Mouse (Mus musculus) 3T3-L1 (cell line): ENCODE measurements at regions not wholly inside any gene's neighbourhood (a gene's known extent, or its start where the extent isn't known, plus 50 kb on each side); places are given as distances from the start of the nearest gene placed in this dataset.
A peak's percentile ranks its signal among the peaks of the same experiment; 100 is the strongest.

Experiments used
- DNase-seq: peaks from one replicate; pipeline ENCODE4 v3.0.0-alpha.2; 2015; ENCODE audit warnings: low read depth, low spot score

DNA sequence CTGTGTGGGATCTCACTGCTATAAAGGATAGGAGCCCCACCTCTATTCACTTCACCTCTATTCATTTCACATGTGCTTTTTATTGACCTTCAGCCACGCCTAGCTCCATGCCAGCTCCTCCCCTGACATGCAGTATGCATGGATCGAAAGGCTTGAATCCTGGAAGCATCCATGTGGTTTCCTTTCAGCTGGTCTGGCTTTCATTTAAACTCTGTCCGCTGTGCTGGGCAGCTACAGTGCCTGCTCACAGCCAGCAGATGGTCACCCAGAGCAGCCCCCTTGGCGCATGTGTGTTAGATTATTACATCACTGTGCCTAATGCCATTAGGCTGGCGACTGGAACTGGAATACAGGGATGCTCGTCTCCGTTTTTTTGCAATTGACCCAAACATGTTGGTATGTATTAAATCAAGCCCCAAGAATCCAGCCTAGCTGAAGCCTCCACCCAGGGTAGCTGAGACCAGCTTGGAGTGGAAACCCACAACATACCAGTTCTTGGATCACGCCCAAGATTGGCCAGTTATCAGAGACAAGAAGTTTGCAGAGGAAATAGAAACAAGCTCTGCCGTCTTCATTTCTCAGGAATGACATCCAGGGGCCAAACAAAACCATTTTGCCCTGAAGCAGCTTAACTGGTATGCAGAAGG lies 113.2 kb downstream of the Inhbb start:
- DNase-seq, result peak; percentile 95

DNA sequence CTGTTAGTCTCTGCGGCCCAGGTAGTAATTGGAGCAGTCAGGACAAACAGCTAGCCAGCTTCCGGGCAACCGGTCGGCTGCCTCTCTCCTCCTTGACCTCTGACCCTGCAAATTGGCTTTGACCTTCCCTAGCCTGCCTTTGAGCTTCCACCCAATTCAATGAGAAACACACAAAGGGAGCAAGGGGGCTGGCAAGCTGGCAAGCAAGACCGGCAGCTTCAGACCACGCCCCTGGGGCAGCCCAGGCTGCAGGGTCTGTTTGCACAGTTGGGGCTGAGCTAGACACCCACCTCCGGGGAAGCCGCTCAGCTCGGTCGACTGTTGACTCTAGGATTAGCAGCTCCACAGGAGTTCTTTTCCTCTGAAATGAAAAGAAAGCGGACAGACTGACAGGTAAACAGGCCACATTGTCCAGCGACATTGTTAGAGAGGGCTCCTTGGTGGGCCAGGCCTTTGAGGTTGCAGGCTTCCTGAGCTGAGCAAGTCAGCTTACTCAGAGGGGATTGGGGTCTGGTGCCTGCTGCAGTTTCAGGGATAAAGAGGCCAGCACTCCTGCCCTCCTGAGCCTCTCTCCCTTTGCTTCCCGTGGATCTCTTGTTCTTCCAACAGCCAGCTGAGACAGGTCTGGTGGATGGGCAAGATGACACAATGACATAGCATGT lies 116.6 kb downstream of the Inhbb start:
- no peak for DNase-seq

DNA sequence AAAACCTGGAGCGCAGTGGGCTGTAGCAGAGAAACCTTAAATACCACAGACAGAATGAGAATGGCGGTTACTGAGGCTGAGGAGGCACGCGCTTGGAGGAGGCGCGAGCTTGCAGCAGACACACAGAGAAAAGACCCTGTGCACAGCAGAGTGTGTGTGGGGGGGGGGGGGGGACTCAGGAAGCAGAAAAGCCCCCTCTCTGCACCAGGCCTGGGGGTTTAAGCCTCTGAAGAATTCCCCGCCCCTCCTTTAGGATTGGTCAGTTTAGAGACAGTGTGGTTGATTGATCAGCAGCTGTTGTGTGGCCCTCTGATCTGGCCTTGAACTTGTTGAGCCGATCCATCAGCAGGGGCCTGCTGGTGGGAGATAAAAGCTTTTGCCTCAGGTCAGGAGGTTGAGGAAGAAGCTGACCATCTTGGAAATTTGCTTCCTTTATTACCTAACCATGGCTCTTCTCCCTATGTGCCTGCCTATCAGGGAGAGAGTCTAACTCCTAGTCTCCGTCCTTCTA lies 117.5 kb downstream of the Inhbb start:
- no peak for DNase-seq

DNA sequence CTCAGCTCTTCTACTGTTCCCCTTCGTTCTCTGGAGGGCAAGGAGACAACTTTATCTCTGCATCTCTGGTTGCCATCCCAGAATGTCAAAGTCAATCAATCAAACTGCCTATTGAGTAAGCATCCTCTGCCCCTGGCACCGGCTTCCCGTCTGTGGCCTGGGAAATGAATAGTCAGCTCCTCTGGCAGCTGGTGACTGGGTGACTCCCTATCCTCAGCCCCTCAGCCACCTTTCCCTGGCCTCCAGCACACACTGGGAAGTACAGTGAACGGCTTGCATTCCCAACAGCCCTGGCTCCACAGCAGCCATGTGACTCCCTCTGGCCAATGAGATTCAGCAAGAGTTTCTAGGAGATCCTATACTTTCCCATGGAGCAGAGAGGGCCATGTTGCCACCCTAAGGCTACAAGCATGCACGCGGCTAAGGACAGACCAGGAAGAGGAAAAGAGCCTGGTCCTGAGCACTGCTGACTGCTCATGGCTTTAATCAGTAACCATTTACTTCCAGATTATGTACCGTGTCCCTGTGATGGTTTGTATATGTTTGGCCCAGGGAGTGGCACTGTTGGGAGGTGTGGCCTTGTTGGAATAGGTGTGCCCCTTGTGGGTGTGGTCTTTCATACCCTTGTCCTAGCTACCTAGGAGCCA lies 119.6 kb downstream of the Inhbb start:
- DNase-seq, result peak; percentile 74

DNA sequence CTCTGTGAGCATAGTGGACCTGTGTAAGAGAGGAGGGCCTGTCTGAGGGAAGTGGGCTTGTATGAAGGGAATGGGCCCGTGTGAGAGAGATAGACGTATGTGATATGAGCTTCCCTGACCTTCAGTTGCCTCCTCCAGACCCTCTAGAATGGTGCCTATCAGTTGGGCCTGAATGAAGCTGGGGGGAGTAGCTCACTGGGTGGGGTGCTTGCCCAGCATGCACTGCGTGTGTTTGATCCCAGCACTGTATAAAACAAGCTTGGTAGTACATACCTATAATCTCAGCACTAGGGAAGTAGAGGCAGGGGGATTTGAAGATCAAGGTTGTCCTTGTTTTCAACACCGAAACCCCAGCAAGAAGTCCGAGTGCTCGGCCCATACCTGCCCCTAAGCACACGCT lies 120.1 kb downstream of the Inhbb start:
- DNase-seq, result no peak

DNA sequence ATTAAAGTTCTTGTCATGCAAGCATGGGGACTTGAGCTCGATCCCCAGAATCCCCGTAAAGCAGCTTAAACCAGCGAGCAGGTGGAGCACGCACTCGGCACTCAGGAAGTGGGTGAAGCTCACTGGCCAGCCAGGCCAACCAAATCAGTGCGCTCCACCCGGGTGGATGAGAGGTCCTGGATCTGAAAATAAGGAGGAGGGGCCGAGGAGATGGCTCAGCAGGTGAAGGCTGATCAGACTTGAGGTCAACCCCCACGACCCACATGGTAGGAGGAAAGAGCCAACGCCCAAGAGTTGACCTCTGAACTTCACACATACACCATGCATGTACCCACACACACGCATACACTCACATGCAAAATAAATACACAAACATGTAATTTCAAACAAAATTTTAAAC lies 120.8 kb downstream of the Inhbb start:
- DNase-seq, result no peak

DNA sequence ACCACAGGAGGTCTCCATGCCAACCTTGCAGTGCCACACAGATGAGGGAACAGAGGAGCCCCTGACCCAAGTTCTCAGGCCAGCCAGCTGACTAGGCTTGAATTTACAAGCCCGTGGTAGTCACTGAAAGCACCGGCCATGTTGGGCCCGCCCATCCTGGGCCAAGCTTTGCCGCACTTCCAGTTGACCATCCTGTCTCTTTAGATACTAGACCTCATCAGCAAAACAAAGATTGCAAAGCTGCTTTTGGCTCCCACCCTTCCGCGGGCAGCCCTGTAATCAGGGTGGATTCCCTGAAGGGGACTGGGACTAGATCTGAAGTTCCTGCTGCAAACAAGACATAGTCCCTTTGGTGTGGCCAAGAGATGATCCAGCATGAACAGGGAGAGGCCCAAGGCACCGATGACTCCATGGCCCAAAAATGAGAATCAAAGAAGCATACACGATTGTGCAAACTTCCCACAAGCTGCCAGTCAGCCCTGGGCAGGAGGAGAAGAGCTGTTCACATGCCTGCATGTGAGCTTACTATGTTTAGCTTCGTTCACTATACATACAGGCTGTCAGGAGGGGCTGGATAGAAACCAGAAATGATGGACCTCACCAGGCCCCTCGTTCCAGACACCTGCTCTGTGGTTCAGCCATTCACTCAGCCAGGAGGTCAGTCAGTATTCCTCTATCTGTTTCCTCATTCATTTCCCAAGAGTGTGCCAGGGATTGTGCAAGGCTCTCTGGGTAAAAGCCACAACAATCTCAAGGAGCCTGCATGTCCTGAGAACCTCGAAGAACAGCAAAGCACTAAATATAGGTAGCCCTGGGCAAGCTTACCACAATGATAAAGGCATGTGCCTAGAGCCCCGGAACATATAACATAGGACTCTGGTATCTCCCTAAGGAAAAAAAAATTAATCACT lies 122.0 kb downstream of the Inhbb start:
- DNase-seq, result peak; percentile 73

DNA sequence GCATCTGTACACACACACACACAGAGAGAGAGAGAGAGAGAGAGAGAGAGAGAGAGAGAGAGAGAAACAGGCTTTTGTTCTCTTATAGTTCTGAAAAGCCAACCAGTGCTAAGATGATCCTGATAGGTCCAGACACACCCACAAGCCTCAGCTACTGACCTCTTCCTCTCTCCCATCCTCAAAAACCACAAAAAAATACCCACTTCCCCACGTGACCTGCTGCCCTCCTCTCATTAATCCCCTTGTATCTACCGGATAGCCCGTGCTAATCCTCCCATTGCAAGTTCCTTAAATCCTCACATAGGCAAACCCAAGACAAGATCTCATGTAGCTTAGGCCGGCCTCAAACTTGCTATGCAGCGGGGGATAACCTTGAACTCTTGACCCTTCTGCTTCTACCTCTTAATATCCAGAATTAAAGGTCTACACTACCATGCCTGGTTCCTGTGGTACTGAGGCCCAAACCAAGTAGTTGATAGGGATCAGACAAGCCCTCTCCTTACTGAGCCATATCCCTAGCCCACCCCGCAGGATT lies 123.3 kb downstream of the Inhbb start:
- DNase-seq, result no peak

DNA sequence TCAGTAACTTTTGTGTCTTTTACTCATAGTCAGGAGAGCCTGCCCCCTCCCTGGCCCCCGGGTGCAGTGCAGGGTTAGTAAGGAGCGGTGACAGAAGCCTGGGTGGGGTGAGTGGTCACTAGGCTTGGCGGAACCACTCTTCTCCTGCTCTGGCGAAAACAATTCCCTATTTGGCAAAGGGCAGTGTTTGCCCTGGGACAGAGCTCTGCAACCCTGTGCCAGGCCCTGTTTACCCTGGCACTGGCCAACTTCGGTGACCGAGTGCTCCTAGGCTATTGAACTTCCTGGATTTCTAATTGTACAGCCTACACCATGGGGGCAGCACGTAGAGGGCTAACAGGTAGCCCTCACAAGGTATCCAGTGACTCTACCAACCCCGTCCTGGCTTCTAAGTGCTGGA lies 126.9 kb downstream of the Inhbb start:
- no peak for DNase-seq

DNA sequence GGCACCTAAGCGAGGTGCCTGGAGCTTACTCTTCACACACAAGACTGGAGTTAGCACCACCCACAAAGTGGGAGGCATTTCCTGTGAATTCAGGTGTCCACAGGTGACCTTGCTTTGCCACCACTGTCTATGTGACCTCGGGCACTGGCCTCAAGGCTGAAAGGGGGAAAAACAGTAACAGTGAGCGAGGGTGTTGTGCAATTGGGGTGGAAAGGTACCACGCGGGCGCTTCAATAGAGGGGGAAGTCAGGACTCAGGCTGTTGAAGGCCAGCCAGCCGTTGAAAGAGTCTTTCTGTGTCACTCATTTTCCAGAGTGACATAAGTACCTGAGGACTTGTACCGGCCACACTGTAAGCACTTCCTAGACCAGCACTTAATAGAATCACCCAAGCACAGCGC lies 128.2 kb downstream of the Inhbb start:
- DNase-seq, result no peak

DNA sequence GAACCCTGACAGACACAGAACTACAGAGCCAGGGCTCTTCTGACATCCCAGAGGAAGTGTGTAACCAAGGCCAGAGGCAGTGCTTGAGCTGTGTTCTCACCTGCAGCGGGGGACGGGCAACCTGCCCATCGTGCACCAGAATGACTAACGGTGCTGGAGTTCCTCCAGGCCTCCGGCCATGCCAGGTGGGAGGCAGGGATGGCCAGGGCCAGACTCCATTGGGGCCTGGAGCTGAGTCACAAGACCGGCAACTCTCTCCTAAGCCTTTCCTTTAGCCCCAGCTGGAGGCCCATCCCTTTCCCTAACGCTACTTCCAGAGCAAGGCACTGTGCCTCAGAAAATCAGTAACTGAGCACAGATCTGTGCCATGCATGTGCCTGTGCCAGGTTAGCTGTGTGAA lies 129.8 kb downstream of the Inhbb start:
- DNase-seq, result peak; percentile 58

DNA sequence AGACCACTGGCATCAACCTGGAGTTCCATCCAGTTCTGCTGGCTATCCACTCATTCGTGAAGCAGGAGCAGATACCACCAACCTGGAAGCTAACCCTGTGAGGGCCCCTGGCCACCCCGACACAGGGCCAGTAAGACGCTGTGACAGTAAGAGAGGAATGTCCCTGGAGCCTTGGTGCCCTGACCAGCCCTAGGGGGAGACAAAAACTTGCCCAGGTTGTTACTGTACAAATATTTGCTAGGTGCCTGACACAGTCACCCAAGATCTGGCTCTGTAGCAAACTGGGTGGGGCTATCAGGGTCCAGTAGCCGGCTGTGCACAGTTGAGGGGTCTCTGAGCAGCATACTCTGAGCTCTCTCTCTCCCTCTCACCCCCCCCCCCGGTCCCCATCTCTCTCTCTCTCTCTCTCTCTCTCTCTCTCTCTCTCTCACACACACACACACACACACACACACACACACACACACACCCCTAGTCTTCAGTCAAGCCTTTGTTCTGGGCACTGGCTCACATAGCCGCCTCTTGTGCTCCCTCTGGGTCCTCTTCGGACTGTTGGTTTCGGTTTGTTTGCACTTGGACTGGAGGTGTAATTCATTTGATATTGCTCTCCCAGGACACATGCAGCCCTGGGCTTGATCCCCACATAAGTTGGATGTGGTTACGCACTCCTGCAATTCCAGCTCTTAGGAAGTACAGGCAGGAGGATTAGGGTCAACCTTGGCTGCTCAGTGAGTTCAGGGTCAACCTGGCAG lies 131.7 kb downstream of the Inhbb start:
- no peak for DNase-seq

DNA sequence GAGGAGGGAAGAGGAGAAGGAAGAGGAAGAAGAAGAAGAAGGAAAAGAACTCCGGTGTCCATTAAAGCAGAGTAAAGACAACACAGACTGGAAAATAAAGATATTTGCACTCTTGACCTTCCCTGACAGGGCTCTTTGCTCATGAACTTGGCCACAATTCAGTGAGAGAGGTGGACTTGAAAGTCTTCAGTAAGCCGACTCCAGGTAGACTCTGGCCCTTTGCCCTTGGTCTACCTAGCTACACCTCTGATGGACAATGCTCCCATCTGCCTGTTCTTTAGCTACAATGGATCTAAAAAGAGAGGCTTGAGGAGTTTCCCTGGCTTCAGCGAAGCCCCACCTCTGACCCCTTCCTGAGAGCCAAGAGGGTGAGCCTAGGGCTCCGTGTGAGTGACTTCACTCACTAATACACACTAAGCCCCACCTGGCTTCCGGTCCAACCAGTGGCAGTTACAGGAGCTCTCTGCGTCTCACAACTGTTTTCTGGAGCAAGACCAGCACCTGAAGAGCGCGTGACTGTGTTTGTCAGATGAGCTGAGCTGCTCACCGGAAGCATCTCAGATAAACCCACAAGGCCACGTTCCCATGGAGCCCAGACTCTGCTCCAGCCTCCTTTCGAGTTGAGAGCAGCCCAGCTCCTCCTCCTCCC lies 132.4 kb downstream of the Inhbb start:
- no peak for DNase-seq

DNA sequence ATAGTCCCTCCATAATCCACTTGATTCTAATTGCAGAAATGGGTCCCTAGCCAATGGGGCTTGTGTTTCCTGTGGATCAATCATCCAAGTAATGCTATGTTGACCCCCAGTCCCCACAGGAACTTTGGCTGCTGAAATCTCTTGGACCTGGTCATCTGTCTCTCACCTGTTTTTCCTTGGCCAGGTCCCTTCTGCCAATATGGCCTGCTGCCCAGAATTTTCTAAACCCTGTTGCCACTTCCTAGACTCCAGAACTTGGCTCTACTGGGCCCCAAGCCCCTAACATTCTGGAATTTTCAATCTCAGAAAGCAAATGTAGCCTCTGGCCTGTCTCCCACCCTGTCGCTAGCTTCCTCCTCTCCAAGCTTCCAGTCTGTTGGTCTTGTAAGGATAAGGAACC lies 139.6 kb downstream of the Inhbb start:
- DNase-seq, result no peak

DNA sequence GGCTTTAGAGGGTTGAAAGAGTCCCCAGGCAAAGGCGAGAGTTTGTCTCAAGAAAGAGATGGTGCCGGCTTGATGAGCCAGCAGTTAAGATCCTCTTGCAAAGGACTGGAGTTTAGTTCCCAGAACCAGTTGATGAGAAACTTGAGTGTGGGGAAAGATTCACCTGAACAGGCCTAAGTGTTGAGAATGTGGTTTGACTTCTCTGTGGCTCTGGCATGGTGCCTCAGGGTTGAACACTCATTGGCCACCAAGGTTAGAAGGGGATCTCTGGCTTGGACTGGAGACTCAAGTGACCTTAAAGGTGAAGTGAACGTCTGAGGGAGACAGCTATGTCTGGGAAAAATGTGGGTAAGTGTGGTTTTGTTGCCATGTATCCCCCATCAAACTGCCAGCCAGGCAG lies 142.8 kb downstream of the Inhbb start:
- no peak for DNase-seq

DNA sequence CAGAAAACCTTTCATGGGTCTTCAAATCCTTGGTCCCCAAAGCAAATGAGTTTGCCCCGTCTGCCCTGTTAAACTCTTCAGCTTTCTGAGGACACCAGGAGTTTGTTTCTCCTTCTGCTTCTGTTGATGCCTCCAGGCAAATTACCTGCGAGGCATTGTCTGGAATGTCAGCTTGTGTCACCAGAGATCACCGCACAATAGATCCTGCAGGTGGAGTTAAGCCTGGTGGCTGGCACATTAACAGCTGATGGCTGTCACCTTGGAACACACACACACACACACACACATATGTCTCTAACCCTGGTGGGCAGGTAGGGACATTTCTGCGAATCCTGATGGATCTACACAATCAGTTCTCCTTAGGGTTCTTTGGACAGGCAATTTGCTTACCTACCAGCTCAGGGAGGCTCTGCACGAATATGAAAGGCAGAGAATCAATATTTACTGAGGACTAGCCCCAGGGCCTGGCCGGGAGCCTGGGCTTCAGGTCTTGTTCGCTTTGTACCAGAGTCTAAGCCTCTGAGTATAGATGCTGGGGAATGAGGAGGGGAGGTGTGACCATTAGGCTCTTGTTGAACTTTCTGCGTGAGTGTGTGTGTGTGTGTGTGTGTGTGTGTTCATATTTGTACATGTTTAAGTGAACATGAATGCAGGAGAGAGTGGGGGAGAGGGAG lies 143.4 kb downstream of the Inhbb start:
- no peak for DNase-seq

DNA sequence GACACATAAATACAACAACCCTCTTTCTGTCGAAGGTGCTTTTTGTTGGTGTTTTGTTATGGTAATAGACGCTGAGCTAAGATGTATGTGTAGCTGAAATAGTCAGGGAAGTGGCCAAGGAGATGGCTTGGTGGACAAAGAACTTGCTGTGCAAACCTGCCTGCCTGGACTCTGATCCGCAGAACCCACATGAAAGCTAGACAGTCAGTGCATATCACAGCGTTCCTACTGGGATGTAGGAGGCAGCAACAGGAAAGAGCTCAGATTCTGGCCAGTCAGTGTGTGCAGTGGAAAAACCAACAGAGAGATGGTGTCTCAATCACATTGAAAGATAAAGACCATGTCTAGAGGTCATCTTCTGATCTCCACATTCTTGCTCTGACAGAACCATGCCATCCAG lies 144.1 kb downstream of the Inhbb start:
- DNase-seq, result no peak

DNA sequence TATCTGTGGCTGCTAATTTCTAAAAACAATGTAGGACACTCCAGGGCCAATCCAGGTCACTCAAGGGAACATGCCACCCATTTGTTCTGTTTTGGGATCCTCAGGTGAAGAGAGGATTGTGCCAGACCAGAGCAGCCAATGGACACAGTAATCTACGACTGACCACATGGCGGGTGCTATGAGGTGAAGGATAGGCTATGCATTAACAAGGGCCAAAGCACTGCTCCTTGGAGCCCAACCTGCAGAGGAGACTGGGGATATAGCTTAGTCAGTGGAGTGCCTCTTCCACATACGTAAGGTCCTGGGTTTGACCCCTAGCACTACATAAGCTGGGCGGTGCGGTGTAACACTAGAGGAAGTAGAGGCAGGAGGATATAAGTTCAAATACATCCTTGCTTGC lies 156.0 kb downstream of the Inhbb start:
- DNase-seq, result no peak

DNA sequence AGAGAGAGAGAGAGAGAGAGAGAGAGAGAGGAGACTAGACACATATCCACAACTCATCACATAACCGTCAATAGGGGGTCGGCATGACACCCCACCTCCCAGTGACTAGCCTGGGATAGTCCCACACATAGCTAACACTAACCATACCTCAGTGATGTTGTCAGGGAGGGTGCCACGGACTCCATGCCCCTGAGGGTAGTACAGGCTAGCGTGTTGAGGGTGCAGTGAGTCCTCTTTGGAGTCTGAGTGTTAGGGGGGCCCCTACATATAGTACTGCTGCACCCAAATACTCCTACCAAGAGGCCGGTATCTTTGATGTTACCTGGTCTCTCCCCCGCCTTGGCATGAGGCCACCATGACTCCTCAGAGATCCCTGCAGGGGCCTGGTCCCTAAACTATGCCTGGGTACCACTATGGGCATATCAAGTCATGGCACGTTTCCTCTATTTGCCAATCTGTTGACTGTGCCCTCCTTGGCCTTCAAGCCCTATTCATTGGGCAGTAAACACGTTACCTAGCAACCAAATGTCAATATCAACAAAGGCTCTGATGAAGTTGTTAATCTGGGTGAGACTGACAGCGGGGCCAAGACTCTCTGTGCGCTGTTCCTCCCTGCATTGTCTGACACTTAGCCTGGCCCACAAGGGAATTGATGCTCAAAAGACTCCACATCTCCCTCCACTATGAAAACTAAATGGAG lies 156.7 kb downstream of the Inhbb start:
- DNase-seq, result no peak
